Mouse (Mus musculus): ENCODE measurements around the gene Epb41l5. TPM values are rescaled to one million over a fixed set of nuclear protein-coding genes. Genes with fewer than 3 reads are reported as not detected.

Epb41l5 gene
- polyA plus RNA-seq, 1 experiment from 2014 or later: 16.6 TPM

- 73% methylated on average over 2 of the region's 2 CpGs for WGBS
- no peak for ATAC-seq (ENCODE audit: insufficient number of reproducible peaks, low FRiP score, low TSS enrichment, low read depth)
- no peak overlapping the region for H3K27ac ChIP-seq (replicated peaks)
These were observed 103.6 kb downstream of the Epb41l5 start for GRCm38 (mm10) chr1:119545164-119545563.

GRCm38 (mm10) chr1:119544611-119545155, 104.1 kb downstream of the Epb41l5 start:
- no peak overlapping the region for H3K4me2 ChIP-seq (replicated peaks)

More at GRCm38 (mm10) chr1:119545164-119545563, 103.6 kb downstream of the Epb41l5 start:
- no peak overlapping the region for H3K9ac ChIP-seq
- no peaks in the 10 kb centered on the region for H3K27me3 ChIP-seq
- H3K4me2 ChIP-seq (replicated peaks): no peak overlapping the region
- H3K4me1 ChIP-seq: no peaks in the 10 kb centered on the region
- H3K9me3 ChIP-seq (replicated peaks): no peaks in the 10 kb centered on the region
- H3K4me3 ChIP-seq (replicated peaks): no peak overlapping the region
- no peaks in the 10 kb centered on the region for H3K36me3 ChIP-seq

GRCm38 (mm10) chr1:119543316-119543715, 105.5 kb downstream of the Epb41l5 start:
- no peak for ATAC-seq (ENCODE audit: insufficient number of reproducible peaks, low FRiP score, low TSS enrichment, low read depth)
- Histone ChIP-seq H3K27ac (replicated peaks) (no peak overlapping the region), H3K27me3 (no peaks in the 10 kb centered on the region), H3K9ac (no peak overlapping the region), H3K9me3 (replicated peaks) (no peaks in the 10 kb centered on the region), H3K4me2 (replicated peaks) (no peak overlapping the region), H3K36me3 (no peaks in the 10 kb centered on the region), H3K4me3 (replicated peaks) (no peak overlapping the region), H3K4me1 (no peaks in the 10 kb centered on the region)
- WGBS: 86% methylated on average over 6 of the region's 6 CpGs

More at GRCm38 (mm10) chr1:119544611-119545155, 104.1 kb downstream of the Epb41l5 start:
- H3K4me3 ChIP-seq (replicated peaks): no peak overlapping the region
- H3K9me3 ChIP-seq (replicated peaks): no peaks in the 10 kb centered on the region
- 85% methylated on average over 5 of the region's 5 CpGs for WGBS
- ATAC-seq (ENCODE audit: insufficient number of reproducible peaks, low FRiP score, low TSS enrichment, low read depth): no peak
- no peak overlapping the region for H3K9ac ChIP-seq
- no peaks in the 10 kb centered on the region for H3K36me3 ChIP-seq
- no peaks in the 10 kb centered on the region for H3K27me3 ChIP-seq
- no peak overlapping the region for H3K27ac ChIP-seq (replicated peaks)
- H3K4me1 ChIP-seq: no peaks in the 10 kb centered on the region

- Histone ChIP-seq H3K9ac (no peak overlapping the region), H3K4me3 (replicated peaks) (no peak overlapping the region), H3K27me3 (no peaks in the 10 kb centered on the region), H3K36me3 (no peaks in the 10 kb centered on the region), H3K4me1 (no peaks in the 10 kb centered on the region), H3K27ac (replicated peaks) (no peak overlapping the region), H3K4me2 (replicated peaks) (no peak overlapping the region), H3K9me3 (replicated peaks) (no peaks in the 10 kb centered on the region)
- 45% methylated on average over 3 of the region's 3 CpGs for WGBS
- peak; percentile 45; the same call in 1 of the 2 replicates for ATAC-seq (ENCODE audit: insufficient number of reproducible peaks, low FRiP score, low TSS enrichment, low read depth)
These were observed 107.2 kb downstream of the Epb41l5 start for GRCm38 (mm10) chr1:119541570-119541969.

- WGBS: 68% methylated on average over 9 of the region's 9 CpGs
- Histone ChIP-seq H3K4me3 (replicated peaks) (no peak overlapping the region), H3K4me2 (replicated peaks) (no peak overlapping the region), H3K27ac (replicated peaks) (no peak overlapping the region; the same call in 1 of the 2 replicates), H3K36me3 (no peaks in the 10 kb centered on the region), H3K9me3 (replicated peaks) (no peaks in the 10 kb centered on the region), H3K27me3 (no peaks in the 10 kb centered on the region), H3K9ac (no peak overlapping the region), H3K4me1 (no peaks in the 10 kb centered on the region)
- ATAC-seq (ENCODE audit: insufficient number of reproducible peaks, low FRiP score, low TSS enrichment, low read depth): peak; percentile 66
These were observed 107.8 kb downstream of the Epb41l5 start for GRCm38 (mm10) chr1:119540836-119541557.

- no peaks in the 10 kb centered on the region for H3K9me3 ChIP-seq (replicated peaks)
- H3K4me2 ChIP-seq (replicated peaks): no peak overlapping the region
- no peak overlapping the region for H3K27ac ChIP-seq (replicated peaks)
- no peaks in the 10 kb centered on the region for H3K27me3 ChIP-seq
- H3K4me3 ChIP-seq (replicated peaks): no peak overlapping the region
- no peaks in the 10 kb centered on the region for H3K4me1 ChIP-seq
- H3K9ac ChIP-seq: no peak overlapping the region
- 68% methylated on average over 2 of the region's 2 CpGs for WGBS
- no peaks in the 10 kb centered on the region for H3K36me3 ChIP-seq
- no peak for ATAC-seq (ENCODE audit: insufficient number of reproducible peaks, low FRiP score, low TSS enrichment, low read depth)
These were observed 109.5 kb downstream of the Epb41l5 start for GRCm38 (mm10) chr1:119539252-119539651.

GRCm38 (mm10) chr1:119537651-119538050, 111.1 kb downstream of the Epb41l5 start:
- 62% methylated on average over 6 of the region's 6 CpGs for WGBS
- no peak for ATAC-seq (ENCODE audit: insufficient number of reproducible peaks, low FRiP score, low TSS enrichment, low read depth)
- Histone ChIP-seq H3K9me3 (replicated peaks) (no peaks in the 10 kb centered on the region), H3K4me3 (replicated peaks) (no peak overlapping the region), H3K9ac (no peak overlapping the region), H3K36me3 (no peaks in the 10 kb centered on the region), H3K27ac (replicated peaks) (no peak overlapping the region), H3K4me1 (no peaks in the 10 kb centered on the region), H3K4me2 (replicated peaks) (no peak overlapping the region), H3K27me3 (no peaks in the 10 kb centered on the region)

GRCm38 (mm10) chr1:119536122-119536521, 112.7 kb downstream of the Epb41l5 start:
- Histone ChIP-seq H3K9ac (no peak overlapping the region), H3K27me3 (no peaks in the 10 kb centered on the region), H3K4me2 (replicated peaks) (no peak overlapping the region), H3K4me3 (replicated peaks) (no peak overlapping the region), H3K27ac (replicated peaks) (no peak overlapping the region), H3K9me3 (replicated peaks) (no peaks in the 10 kb centered on the region), H3K4me1 (no peaks in the 10 kb centered on the region), H3K36me3 (no peaks in the 10 kb centered on the region)
- 80% methylated on average over 2 of the region's 2 CpGs for whole genome bisulfite sequencing
- no peak for ATAC-seq (ENCODE audit: insufficient number of reproducible peaks, low FRiP score, low TSS enrichment, low read depth)

GRCm38 (mm10) chr1:119534341-119534740, 114.5 kb downstream of the Epb41l5 start:
- no peak for ATAC-seq (ENCODE audit: insufficient number of reproducible peaks, low FRiP score, low TSS enrichment, low read depth)
- Histone ChIP-seq H3K27me3 (no peaks in the 10 kb centered on the region), H3K27ac (replicated peaks) (no peak overlapping the region), H3K36me3 (peaks cover 4% of the 10 kb centered on the region), H3K4me1 (no peaks in the 10 kb centered on the region), H3K9me3 (replicated peaks) (no peaks in the 10 kb centered on the region), H3K4me2 (replicated peaks) (no peak overlapping the region), H3K4me3 (replicated peaks) (no peak overlapping the region), H3K9ac (no peak overlapping the region)
- 88% methylated on average over 5 of the region's 5 CpGs for WGBS

GRCm38 (mm10) chr1:119533093-119533805, 115.6 kb downstream of the Epb41l5 start:
- no peaks in the 10 kb centered on the region for H3K9me3 ChIP-seq (replicated peaks)
- no peak overlapping the region for H3K9ac ChIP-seq
- H3K4me3 ChIP-seq (replicated peaks): no peak overlapping the region
- WGBS: 81% methylated on average over 18 of the region's 18 CpGs
- no peak overlapping the region for H3K27ac ChIP-seq (replicated peaks)
- no peaks in the 10 kb centered on the region for H3K4me1 ChIP-seq
- no peak overlapping the region for H3K4me2 ChIP-seq (replicated peaks)
- peaks cover 15% of the 10 kb centered on the region for H3K36me3 ChIP-seq
- H3K27me3 ChIP-seq: no peaks in the 10 kb centered on the region
- ATAC-seq (ENCODE audit: insufficient number of reproducible peaks, low FRiP score, low TSS enrichment, low read depth): no peak

- Histone ChIP-seq H3K36me3 (peaks cover 25% of the 10 kb centered on the region), H3K4me1 (no peaks in the 10 kb centered on the region), H3K27me3 (no peaks in the 10 kb centered on the region), H3K4me2 (replicated peaks) (no peak overlapping the region), H3K9me3 (replicated peaks) (no peaks in the 10 kb centered on the region), H3K4me3 (replicated peaks) (no peak overlapping the region), H3K27ac (replicated peaks) (no peak overlapping the region), H3K9ac (no peak overlapping the region)
- WGBS: 88% methylated on average over 6 of the region's 6 CpGs
- no peak for ATAC-seq (ENCODE audit: insufficient number of reproducible peaks, low FRiP score, low TSS enrichment, low read depth)
These were observed 116.6 kb downstream of the Epb41l5 start for GRCm38 (mm10) chr1:119532165-119532564.
